Mouse (Mus musculus) olfactory bulb, adult 2 months (tissue): Measurements from ENCODE around the gene Pcf11. TPM values are rescaled to one million over a fixed set of nuclear protein-coding genes. Genes with fewer than 3 reads are reported as not detected.

Source experiments
- H3K27ac ChIP-seq: fragments of 200-500 bp; 2 replicates; pipeline ENCODE4 v1.5.1; 2012; ENCODE audit warnings: low read depth, low read length; ENCODE audit not compliant: insufficient read depth
- H3K4me1 ChIP-seq: fragments of 200-500 bp; 2 replicates; pipeline ENCODE4 v1.6.1; 2012; ENCODE audit warnings: low read length; ENCODE audit not compliant: control insufficient read depth, insufficient read depth
- H3K4me3 ChIP-seq: fragments of 200-500 bp; 2 replicates; pipeline ENCODE4 v1.5.1; 2012; ENCODE audit warnings: mild to moderate bottlenecking, low read depth, low read length, moderate library complexity; ENCODE audit not compliant: insufficient read depth
- CTCF ChIP-seq: fragments of 200-500 bp; IDR thresholded peaks from 2 replicates; pipeline ENCODE4 v1.5.1; 2012; ENCODE audit warnings: low read depth, mild to moderate bottlenecking, low read length, moderate library complexity; ENCODE audit not compliant: insufficient read depth
- POLR2A ChIP-seq: fragments of 200-500 bp; IDR thresholded peaks from 2 replicates; pipeline ENCODE4 v1.6.1; 2012; ENCODE audit warnings: mild to moderate bottlenecking, low read depth, low read length, moderate library complexity; ENCODE audit not compliant: insufficient read depth
- WGBS: fragments of 180-500 bp; shearing (Covaris S2); methylation state at CpG from one replicate; pipeline ENCODE4 v1.1.7; 2018; 5-methylcytosine and 5-hydroxymethylcytosine counted together
- polyA plus RNA-seq: library from polyadenylated mRNA; stranded (reverse); fragments of >200 nt; gene quantifications from 2 replicates; pipeline ENCODE4 v1.2.4, GENCODE M21; 2012; ENCODE audit warnings: low replicate concordance; ENCODE audit not compliant: missing spikeins, insufficient read depth, insufficient read length

Pcf11 gene
- polyA plus RNA-seq, 1 experiment: 50.6 TPM

GRCm38 (mm10) chr7:92653329-92653728 lies 16.4 kb downstream of the Pcf11 start:
- 77% methylated on average over 1 of the region's 1 CpGs for WGBS
- TF ChIP-seq CTCF (no peak), POLR2A (no peak)
- no peak overlapping the region for H3K4me3 ChIP-seq
- no peak overlapping the region for H3K27ac ChIP-seq
- H3K4me1 ChIP-seq: peaks cover 2% of the 10 kb centered on the region; the same call in 1 of the 2 replicates

DNA sequence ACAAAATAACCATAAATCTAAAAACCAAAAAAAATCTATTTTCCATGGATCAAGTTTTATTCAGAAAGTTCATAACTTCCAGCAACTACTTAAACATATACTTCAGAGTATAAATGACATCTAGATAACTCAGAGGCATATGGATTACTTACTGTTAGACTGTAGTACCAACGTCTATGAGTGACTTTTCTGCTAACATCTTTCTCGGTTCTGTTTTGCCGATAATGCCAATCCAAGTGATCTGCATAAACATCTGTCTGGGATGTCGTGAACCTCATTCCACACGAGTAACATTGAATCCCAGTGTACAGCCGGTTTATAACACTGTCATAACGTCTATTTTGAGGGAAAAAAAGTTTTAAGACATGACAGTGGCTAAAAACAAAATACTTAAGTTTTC lies 21.9 kb downstream of the Pcf11 start:
- no peaks in the 10 kb centered on the region for H3K4me1 ChIP-seq
- TF ChIP-seq POLR2A (no peak), CTCF (no peak)
- 79% methylated on average over 7 of the region's 7 CpGs for WGBS
- H3K4me3 ChIP-seq: no peak overlapping the region
- H3K27ac ChIP-seq: no peak overlapping the region

- TF ChIP-seq CTCF: no peak
- no peak for TF ChIP-seq POLR2A
- Histone ChIP-seq H3K4me1 (no peaks in the 10 kb centered on the region), H3K4me3 (no peak overlapping the region), H3K27ac (no peak overlapping the region)
Observed at GRCm38 (mm10) chr7:92642358-92642757, 27.4 kb downstream of the Pcf11 start.

GRCm38 (mm10) chr7:92638050-92638449 lies 31.7 kb downstream of the Pcf11 start:
- TF ChIP-seq CTCF: no peak
- TF ChIP-seq POLR2A: no peak
- Histone ChIP-seq H3K4me1 (peaks cover 7% of the 10 kb centered on the region), H3K27ac (no peak overlapping the region), H3K4me3 (no peak overlapping the region)
- 86% methylated on average over 5 of the region's 5 CpGs for WGBS

DNA sequence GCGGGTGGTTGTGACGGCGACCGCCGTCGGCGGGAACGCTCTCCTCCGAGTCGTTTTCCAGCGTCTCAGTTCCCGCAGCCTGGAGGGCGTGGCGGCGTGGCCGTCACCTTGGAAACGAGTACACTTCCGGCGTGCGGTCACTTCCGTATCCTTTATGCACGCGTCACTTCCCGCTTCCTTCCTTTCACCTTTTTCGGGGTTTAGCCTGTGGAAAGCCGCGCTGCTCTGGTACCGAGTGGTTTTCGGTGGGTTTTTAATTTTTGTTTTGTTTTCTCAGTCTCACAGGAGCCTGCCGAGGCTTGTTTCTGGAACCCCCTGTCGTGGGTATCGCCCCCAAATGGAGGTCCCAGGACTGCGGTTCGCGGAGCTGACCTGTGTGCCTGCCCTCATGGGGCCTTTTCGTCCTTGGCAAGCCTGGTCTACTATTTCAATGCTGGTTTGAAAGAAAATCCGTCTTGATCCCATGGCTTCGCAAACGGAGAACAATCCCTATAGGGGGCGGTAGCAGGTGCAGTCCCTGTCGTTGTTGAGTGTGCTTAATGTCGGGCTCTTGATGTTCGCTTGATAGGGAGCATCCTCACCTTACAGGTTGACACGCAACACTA lies 32.6 kb downstream of the Pcf11 start, which contains the start of gene Ankrd42:
TSS of gene Ankrd42 (minus strand) at position 122 of the 605 bp plus-strand sequence.
- H3K4me1 ChIP-seq: peaks cover 7% of the 10 kb centered on the region
- WGBS: under 1% methylated on average over 44 of the region's 44 CpGs
- peak within 1 kb of the TSS; percentile 88 for H3K27ac ChIP-seq
- H3K4me3 ChIP-seq: peak within 1 kb of the TSS; percentile 64
- TF ChIP-seq CTCF (no peak), POLR2A (0 out of 2 replicates have a peak, but pooled peaks have one; percentile 51)

GRCm38 (mm10) chr7:92636295-92637011 lies 33.3 kb downstream of the Pcf11 start:
- whole genome bisulfite sequencing: under 1% methylated on average over 49 of the region's 49 CpGs
- no peak; the same call in 1 of the 2 replicates for TF ChIP-seq POLR2A
- no peak for TF ChIP-seq CTCF

GRCm38 (mm10) chr7:92630167-92630566 lies 39.6 kb downstream of the Pcf11 start:
- 45% methylated on average over 2 of the region's 2 CpGs for WGBS
- TF ChIP-seq POLR2A (no peak), CTCF (no peak)
- H3K27ac ChIP-seq: no peak overlapping the region
- no peak overlapping the region for H3K4me3 ChIP-seq
- no peaks in the 10 kb centered on the region for H3K4me1 ChIP-seq

More at GRCm38 (mm10) chr7:92636295-92637011, 33.3 kb downstream of the Pcf11 start:
- Histone ChIP-seq H3K4me3 (peak overlapping the region; percentile 64), H3K4me1 (peaks cover 7% of the 10 kb centered on the region), H3K27ac (no peak overlapping the region)

- Histone ChIP-seq H3K4me1 (no peaks in the 10 kb centered on the region), H3K27ac (no peak overlapping the region), H3K4me3 (no peak overlapping the region)
- no peak for TF ChIP-seq CTCF
- no peak for TF ChIP-seq POLR2A
- WGBS: 30% methylated on average over 2 of the region's 2 CpGs
Observed at GRCm38 (mm10) chr7:92624488-92624887, 45.2 kb downstream of the Pcf11 start.

DNA sequence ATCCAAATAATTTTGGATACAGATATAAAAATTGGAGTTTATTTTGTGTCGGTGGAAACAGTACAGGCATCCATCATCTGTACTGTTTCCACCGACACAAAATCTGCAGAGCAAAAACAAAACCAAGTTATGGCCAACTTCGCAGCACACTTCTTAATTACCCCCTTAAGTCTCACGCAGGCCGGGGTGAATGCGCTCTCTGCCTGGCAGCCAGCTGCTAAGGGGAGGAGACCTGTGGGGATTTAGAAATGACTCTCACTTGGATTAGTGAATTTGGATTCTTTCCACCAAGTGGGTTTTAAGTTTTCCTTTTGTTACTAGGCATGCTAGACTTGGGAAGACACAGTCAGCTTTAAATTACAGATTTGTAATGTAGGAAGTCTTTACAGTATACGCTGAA lies 58.9 kb downstream of the Pcf11 start:
- H3K4me3 ChIP-seq: no peak overlapping the region
- no peak overlapping the region for H3K27ac ChIP-seq
- H3K4me1 ChIP-seq: no peaks in the 10 kb centered on the region
- TF ChIP-seq POLR2A: no peak
- no peak for TF ChIP-seq CTCF
- WGBS: 26% methylated on average over 7 of the region's 7 CpGs

- no peak overlapping the region for H3K27ac ChIP-seq
- no peak for TF ChIP-seq POLR2A
- no peak for TF ChIP-seq CTCF
- WGBS: 90% methylated on average over 7 of the region's 7 CpGs
Observed at GRCm38 (mm10) chr7:92604961-92605360, 64.8 kb downstream of the Pcf11 start.

More at GRCm38 (mm10) chr7:92604961-92605360, 64.8 kb downstream of the Pcf11 start:
- H3K4me3 ChIP-seq: no peak overlapping the region
- H3K4me1 ChIP-seq: no peaks in the 10 kb centered on the region

Other genes with a start within 250 kb of the Pcf11 start
- gene Ccdc90b, start 108.8 kb downstream of the Pcf11 start, polyA plus RNA-seq: not detected in 2 replicates
- gene Ankrd42, start 32.8 kb downstream of the Pcf11 start, polyA plus RNA-seq: not detected in 2 replicates
- not detected in 2 replicates for gene Rab30, start 71.7 kb upstream of the Pcf11 start, polyA plus RNA-seq
- gene Ddias, start 204.3 kb upstream of the Pcf11 start, polyA plus RNA-seq: not detected in 2 replicates
- gene Prcp, start 204.5 kb upstream of the Pcf11 start, polyA plus RNA-seq: not detected in 2 replicates